Mouse (Mus musculus) G1E (cell line): ENCODE measurements around the gene Sox15.

Experiments used
- CTCF ChIP-seq: IDR thresholded peaks from 2 replicates; pipeline ENCODE4 v1.5.1; 2012; ENCODE audit warnings: low read depth, low read length, inconsistent platforms, mixed read lengths
- GATA1 ChIP-seq: IDR thresholded peaks from 2 replicates; pipeline ENCODE4 v1.6.1; 2012; ENCODE audit warnings: borderline replicate concordance, low read length, inconsistent platforms, mixed read lengths
- GATA2 ChIP-seq: IDR thresholded peaks from 2 replicates; pipeline ENCODE4 v1.6.1; 2012; ENCODE audit warnings: low read depth, low read length, inconsistent platforms, borderline replicate concordance
- POLR2AphosphoS5 ChIP-seq: IDR thresholded peaks from 2 replicates; pipeline ENCODE4 v1.6.1; 2012; ENCODE audit warnings: low read depth, low read length, inconsistent platforms; ENCODE audit not compliant: insufficient replicate concordance
- TAL1 ChIP-seq: conservative IDR thresholded peaks from 2 replicates; pipeline ENCODE4 v1.6.1; 2012; ENCODE audit warnings: low read depth, low read length, inconsistent platforms, mixed read lengths

- TF ChIP-seq CTCF (no peak), GATA1 (no peak), TAL1 (no peak), GATA2 (no peak), POLR2AphosphoS5 (no peak)
Observed at GRCm38 (mm10) chr11:69704613-69705010, 49.5 kb downstream of the Sox15 start.
